Mouse (Mus musculus): ENCODE results near the gene Txndc8. TPM values are rescaled to one million over a fixed set of nuclear protein-coding genes. Genes with fewer than 3 reads are reported as not detected.

Txndc8 gene
- total RNA-seq, 2 experiments from 2014 or later, result not detected

GRCm38 (mm10) chr4:57956029-57956960, 52.6 kb downstream of the Txndc8 start, which contains the start of gene Txn1:
Txn1 (minus strand) TSS chr4:57956411.
- DNase-seq, result peak; percentile 99

DNA sequence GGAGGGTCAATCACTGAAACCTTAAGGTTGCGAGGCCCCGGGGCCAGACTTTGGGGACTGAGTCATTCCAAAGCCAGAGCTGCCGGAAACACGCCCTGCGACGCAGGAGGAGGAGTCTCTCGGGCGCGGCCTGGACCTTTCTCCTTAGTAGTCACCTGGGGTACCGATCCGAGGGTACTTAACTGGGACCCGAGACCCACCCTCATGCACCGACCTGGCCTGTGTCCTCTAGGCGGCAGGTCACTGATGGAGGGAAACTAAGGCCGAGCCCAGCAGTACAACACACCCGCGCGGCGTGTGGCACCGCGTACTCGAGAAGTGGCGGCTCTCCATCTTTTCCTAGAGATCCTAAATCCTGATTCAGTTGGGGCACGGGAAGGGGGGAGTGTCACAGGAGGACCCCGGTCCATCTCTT, 53.4 kb downstream of the Txndc8 start:
- peak; percentile 89 for DNase-seq

GRCm38 (mm10) chr4:57954991-57955390, 53.9 kb downstream of the Txndc8 start:
- no peak for DNase-seq

DNA sequence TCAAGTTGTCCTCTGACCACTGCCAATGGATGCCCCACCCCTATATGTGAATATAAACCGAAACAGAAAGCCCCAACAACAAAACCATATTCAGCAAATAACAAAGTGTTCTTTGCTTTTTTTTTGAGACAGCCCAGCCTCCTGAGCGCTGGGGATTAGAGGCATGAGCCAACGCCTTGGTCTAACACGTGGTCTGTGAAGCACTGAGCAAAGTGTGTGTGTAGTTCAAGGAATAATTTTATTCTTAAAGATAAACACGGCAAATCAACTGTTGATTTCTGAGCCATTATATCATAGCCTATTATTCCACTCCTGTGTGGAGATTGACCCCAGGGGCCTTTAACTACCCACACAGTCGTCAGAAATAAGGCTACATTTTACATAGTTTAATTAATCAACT, 54.3 kb downstream of the Txndc8 start:
- no peak for DNase-seq

GRCm38 (mm10) chr4:57953796-57954195, 55.1 kb downstream of the Txndc8 start:
- DNase-seq, result no peak

GRCm38 (mm10) chr4:57952891-57953290, 56.0 kb downstream of the Txndc8 start:
- peak in 1 of 2 experiments; percentile 24 for DNase-seq

DNA sequence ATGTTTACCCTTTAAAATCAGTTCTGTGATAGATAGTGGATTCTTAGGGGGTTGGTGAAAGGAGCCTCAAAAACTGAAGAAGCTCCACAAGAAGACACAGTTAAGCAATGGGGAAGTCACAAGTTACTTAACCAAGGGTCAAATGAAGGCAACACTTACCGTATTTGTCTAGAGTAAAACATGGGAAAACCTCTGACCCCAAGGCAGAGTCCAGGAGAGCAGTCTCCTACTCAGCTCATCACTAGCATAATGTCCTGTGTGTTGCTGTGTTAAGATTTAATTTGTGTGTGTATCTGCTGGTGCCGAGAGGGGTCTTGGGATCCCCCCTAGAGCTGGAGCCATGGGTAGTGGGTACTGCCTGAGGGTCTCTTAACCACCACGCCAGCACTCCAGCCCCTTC, 56.5 kb downstream of the Txndc8 start:
- DNase-seq, result no peak

GRCm38 (mm10) chr4:57949866-57950265, 59.1 kb downstream of the Txndc8 start:
- DNase-seq, result no peak

GRCm38 (mm10) chr4:57947476-57947875, 61.4 kb downstream of the Txndc8 start:
- no peak for DNase-seq

- DNase-seq, result no peak
Observed at GRCm38 (mm10) chr4:57947036-57947435, 61.9 kb downstream of the Txndc8 start.

DNA sequence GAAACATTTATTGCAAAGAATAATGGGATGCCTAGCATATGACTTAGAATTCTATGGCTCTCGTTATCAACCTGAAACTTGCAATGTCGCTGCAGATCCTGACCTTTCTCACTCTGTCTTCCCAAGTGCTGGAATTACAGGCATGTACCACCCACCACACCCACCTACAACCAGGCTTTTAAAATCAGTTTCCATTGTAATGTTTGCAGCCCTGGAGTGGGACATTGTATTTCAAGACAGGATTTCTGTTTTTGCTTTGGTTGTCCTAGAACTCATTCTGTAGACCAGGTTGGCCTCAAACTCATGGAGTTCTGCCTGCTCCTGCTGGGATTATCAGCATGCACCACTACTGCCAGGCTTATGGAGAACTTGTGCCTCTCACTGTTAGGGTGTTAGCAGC, 66.0 kb downstream of the Txndc8 start:
- no peak for DNase-seq

DNA sequence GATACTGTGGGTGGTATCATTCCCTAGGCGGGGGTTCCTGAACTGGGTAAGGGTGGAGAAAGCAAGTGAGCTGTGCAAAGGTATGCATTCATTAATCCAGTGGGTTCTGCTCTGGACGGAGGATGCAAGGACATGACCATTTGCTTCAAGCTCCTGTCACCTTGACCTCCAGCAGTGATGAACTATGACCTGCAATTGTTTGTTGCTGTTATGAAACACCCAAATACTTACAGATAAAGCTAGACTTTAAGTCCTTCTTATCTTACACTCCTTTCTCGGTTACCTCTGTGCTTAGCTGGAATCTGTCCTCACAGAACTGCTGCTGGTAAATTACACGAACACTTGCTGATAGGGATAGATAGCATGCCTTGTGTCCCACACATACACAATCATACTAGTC, 68.3 kb downstream of the Txndc8 start:
- DNase-seq, result no peak

- DNase-seq, result no peak
Observed at GRCm38 (mm10) chr4:57937292-57937691, 71.6 kb downstream of the Txndc8 start.

- DNase-seq, result no peak
Observed at GRCm38 (mm10) chr4:57934181-57934580, 74.7 kb downstream of the Txndc8 start.

Other genes starting within 250 kb of the Txndc8 start
- gene D630039A03Rik, start 92.8 kb downstream of the Txndc8 start, total RNA-seq (2021), result 10 to 100 TPM in 1 of 2 experiments, 1 to 10 TPM in 1; 9.8 to 15.0 TPM
- 100 to 1,000 TPM; 327 to 337 TPM for gene Txn1, start 52.7 kb downstream of the Txndc8 start, total RNA-seq (2021)
- 10 to 100 TPM; 15.1 to 16.6 TPM for gene Svep1, start 197.7 kb upstream of the Txndc8 start, total RNA-seq (2021)